Mouse (Mus musculus) embryonic facial prominence, embryonic 11.5 days (tissue): ENCODE measurements around the gene Hap1. TPM values are rescaled to one million over a fixed set of nuclear protein-coding genes. Genes with fewer than 3 reads are reported as not detected.

ENCODE experiments used
- ATAC-seq: fragments of 200-750 bp; cut with Nextera tagmentation; replicated peaks from 2 replicates; pipeline ENCODE4 v1.8.0; 2017; ENCODE audit warnings: low read depth; ENCODE audit not compliant: insufficient number of reproducible peaks, low FRiP score, low TSS enrichment
- DNase-seq: peaks from one replicate; pipeline ENCODE4 v3.0.0-alpha.2; 2015; ENCODE audit warnings: low spot score
- H3K27ac ChIP-seq: fragments of 300-500 bp; sonication (generic); replicated peaks from 2 replicates; pipeline ENCODE4 v1.5.1; 2014; ENCODE audit warnings: mild to moderate bottlenecking, low read depth, low read length, control low read depth
- H3K27me3 ChIP-seq: fragments of 300-500 bp; sonication (generic); 2 replicates; pipeline ENCODE4 v1.6.1; 2014; ENCODE audit warnings: mild to moderate bottlenecking, low read length, moderate library complexity, mixed read lengths; ENCODE audit not compliant: control insufficient read depth, insufficient read depth
- H3K36me3 ChIP-seq: fragments of 300-500 bp; sonication (generic); replicated peaks from 2 replicates; pipeline ENCODE4 v1.6.1; 2014; ENCODE audit warnings: low read depth, mild to moderate bottlenecking, low read length, moderate library complexity, mixed read lengths; ENCODE audit not compliant: control insufficient read depth, insufficient read depth
- H3K4me1 ChIP-seq: fragments of 300-500 bp; sonication (generic); 2 replicates; pipeline ENCODE4 v1.6.1; 2014; ENCODE audit warnings: low read length, mixed read lengths; ENCODE audit not compliant: control insufficient read depth, insufficient read depth
- H3K4me2 ChIP-seq: fragments of 300-500 bp; sonication (generic); 2 replicates; pipeline ENCODE4 v1.6.1; 2014; ENCODE audit warnings: low read depth, mild to moderate bottlenecking, control low read depth, low read length, moderate library complexity
- H3K4me3 ChIP-seq: fragments of 300-500 bp; sonication (generic); 2 replicates; pipeline ENCODE4 v1.5.1; 2014; ENCODE audit warnings: low read depth, low read length, control low read depth
- H3K9ac ChIP-seq: fragments of 300-500 bp; sonication (generic); replicated peaks from 2 replicates; pipeline ENCODE4 v1.6.1; 2014; ENCODE audit warnings: mild to moderate bottlenecking, control low read depth, low read length
- H3K9me3 ChIP-seq: fragments of 300-500 bp; sonication (generic); replicated peaks from 2 replicates; pipeline ENCODE4 v1.6.1; 2016; ENCODE audit warnings: mild to moderate bottlenecking, low read length, inconsistent platforms, mixed read lengths; ENCODE audit not compliant: control insufficient read depth
- WGBS: fragments of 180-500 bp; shearing (Covaris S2); extraction: QIAGEN DNeasy Blood & Tissue Kit; methylation state at CpG from one replicate; pipeline ENCODE4 v1.1.7; 2014; 5-methylcytosine and 5-hydroxymethylcytosine counted together
- polyA plus RNA-seq: library from polyadenylated mRNA; unstranded; fragments of >200 nt; fragmentation: Nextera tagmentation; extraction: Ambion mirVana; gene quantifications from 2 replicates; pipeline ENCODE4 v1.2.1, GENCODE M21; 2014

The Hap1 gene
- polyA plus RNA-seq, 1 experiment from 2014 or later = 5.5 TPM

DNA sequence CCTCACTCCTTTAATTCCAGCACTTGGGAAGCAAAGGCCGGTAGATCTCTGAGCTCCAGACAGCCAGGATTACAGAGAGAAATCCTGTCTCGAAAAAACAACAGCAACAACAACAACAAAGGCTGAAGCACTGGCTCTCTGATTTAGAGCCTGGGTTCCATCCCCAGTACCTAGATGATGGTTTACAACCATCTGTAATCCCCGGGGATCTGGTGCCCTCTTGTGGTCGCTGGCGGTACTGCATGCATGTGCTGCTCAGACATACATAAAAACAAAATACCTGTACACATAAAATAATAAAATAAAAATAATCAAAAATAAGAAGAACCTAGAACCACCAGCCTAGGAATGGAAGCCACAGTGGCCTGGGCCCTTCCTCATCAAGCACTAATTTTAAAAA, 55.6 kb downstream of the Hap1 start:
- H3K36me3 ChIP-seq = no peaks in the 10 kb centered on the region
- DNase-seq (peak; percentile 73), ATAC-seq (no peak)
- no peak overlapping the region for H3K4me2 ChIP-seq
- H3K27ac ChIP-seq = no peak overlapping the region
- 10% methylated on average over 5 of the region's 5 CpGs for WGBS
- no peaks in the 10 kb centered on the region for H3K4me1 ChIP-seq
- H3K4me3 ChIP-seq = no peak overlapping the region
- no peak overlapping the region for H3K9ac ChIP-seq
- H3K9me3 ChIP-seq = no peaks in the 10 kb centered on the region
- H3K27me3 ChIP-seq = no peaks in the 10 kb centered on the region

DNA sequence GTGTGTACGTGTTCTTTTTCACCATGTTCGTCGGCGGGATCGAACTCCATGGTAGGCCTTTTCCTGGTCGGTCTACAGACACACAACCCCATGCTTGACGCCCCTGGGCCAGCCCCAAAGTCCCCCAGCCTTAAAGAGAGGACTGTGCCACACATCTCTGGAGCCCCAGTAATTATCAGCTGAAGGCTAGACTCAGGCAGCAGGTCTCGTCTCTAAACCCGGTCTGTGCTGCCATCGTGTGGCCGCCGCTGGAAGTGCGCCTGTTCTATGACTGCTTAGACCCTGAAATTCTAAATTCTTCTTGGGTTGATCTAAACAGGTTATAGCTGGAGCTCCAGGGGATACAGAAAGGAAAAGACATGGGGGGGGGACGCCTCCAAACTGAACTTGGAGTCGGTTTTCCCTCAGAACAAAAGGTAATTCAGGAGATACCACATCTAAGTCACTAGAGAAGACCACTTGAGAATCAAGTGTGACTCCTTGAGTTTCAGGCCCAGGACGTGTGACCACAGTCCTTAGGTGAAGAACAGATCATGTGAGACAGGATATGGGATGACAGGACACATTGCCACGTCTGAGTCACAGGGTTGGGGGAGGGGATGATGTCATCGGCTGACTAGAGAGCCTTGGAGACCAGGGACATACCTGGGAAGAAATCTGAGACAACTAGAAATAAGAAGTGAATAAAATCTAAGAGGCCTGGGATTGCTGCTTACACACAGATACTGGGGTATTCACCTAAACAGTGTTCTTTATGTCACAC, 57.5 kb downstream of the Hap1 start:
- H3K4me2 ChIP-seq = no peak overlapping the region
- no peak for ATAC-seq
- H3K4me3 ChIP-seq = no peak overlapping the region
- H3K36me3 ChIP-seq = no peaks in the 10 kb centered on the region
- no peak overlapping the region for H3K27ac ChIP-seq
- DNase-seq = peak; percentile 78
- H3K4me1 ChIP-seq = no peaks in the 10 kb centered on the region
- H3K9me3 ChIP-seq = no peaks in the 10 kb centered on the region
- no peaks in the 10 kb centered on the region for H3K27me3 ChIP-seq
- H3K9ac ChIP-seq = no peak overlapping the region
- WGBS = 19% methylated on average over 18 of the region's 18 CpGs

DNA sequence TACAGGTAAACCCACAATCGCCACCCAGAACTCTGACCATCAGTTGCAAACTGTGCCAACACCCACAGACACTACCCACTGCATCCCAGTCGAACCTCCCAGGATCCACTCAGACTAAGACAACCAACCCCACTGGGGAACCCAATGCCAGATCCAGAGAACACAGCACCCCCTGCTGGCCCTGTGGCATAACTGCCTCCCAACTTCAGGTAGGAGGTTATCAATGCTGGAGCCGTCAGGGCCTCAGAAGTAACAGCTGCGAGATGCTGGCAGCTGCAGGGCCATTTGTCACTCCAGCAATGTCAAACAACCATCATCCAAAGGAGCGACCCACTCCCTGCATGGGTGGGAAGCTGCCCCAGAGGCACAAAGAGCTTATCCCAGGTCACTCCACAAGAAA, 58.1 kb downstream of the Hap1 start:
- Histone ChIP-seq H3K4me3 (no peak overlapping the region), H3K4me1 (no peaks in the 10 kb centered on the region), H3K27ac (no peak overlapping the region), H3K9me3 (no peaks in the 10 kb centered on the region), H3K27me3 (no peaks in the 10 kb centered on the region), H3K36me3 (no peaks in the 10 kb centered on the region), H3K9ac (no peak overlapping the region), H3K4me2 (no peak overlapping the region)
- 39% methylated on average over 5 of the region's 5 CpGs for WGBS
- DNase-seq (no peak), ATAC-seq (no peak)

Other genes starting within 250 kb of the Hap1 start
- not detected in 2 replicates for gene Krt13, start 234.6 kb downstream of the Hap1 start, polyA plus RNA-seq
- 8.2 and 8.6 TPM in 2 replicates for gene Krt15, start 220.2 kb downstream of the Hap1 start, polyA plus RNA-seq
- gene Krt19, start 207.5 kb downstream of the Hap1 start, polyA plus RNA-seq = 8.0 and 10.5 TPM in 2 replicates
- not detected in 2 replicates for gene Krt9, start 162.9 kb downstream of the Hap1 start, polyA plus RNA-seq
- gene Krt14, start 148.6 kb downstream of the Hap1 start, polyA plus RNA-seq = 30.7 and 31.2 TPM in 2 replicates
- gene Krt16, start 107.2 kb downstream of the Hap1 start, polyA plus RNA-seq = not detected in 2 replicates
- 1.3 and 1.8 TPM in 2 replicates for gene Krt17, start 95.1 kb downstream of the Hap1 start, polyA plus RNA-seq
- not detected in 2 replicates for gene Krt42, start 86.3 kb downstream of the Hap1 start, polyA plus RNA-seq
- 1,683 and 1,757 TPM in 2 replicates for gene Eif1, start 36.2 kb downstream of the Hap1 start, polyA plus RNA-seq
- not detected in 2 replicates for gene Gast, start 21.7 kb downstream of the Hap1 start, polyA plus RNA-seq
- gene Jup, start 41.6 kb upstream of the Hap1 start, polyA plus RNA-seq = 31.8 and 37.4 TPM in 2 replicates
- gene P3h4, start 58.7 kb upstream of the Hap1 start, polyA plus RNA-seq = 33.0 and 37.1 TPM in 2 replicates
- gene Fkbp10, start 59.6 kb upstream of the Hap1 start, polyA plus RNA-seq = 60.0 and 69.4 TPM in 2 replicates
- gene Nt5c3b, start 85.7 kb upstream of the Hap1 start, polyA plus RNA-seq = 136 and 145 TPM in 2 replicates
- 0.52 and 0.57 TPM in 2 replicates for gene Klhl10, start 85.8 kb upstream of the Hap1 start, polyA plus RNA-seq
- 13.1 and 13.2 TPM in 2 replicates for gene Klhl11, start 116.6 kb upstream of the Hap1 start, polyA plus RNA-seq
- gene Acly, start 171.9 kb upstream of the Hap1 start, polyA plus RNA-seq = 200 and 210 TPM in 2 replicates
- 0.79 and 1.4 TPM in 2 replicates for gene Ttc25, start 189.5 kb upstream of the Hap1 start, polyA plus RNA-seq
- gene Cnp, start 218.8 kb upstream of the Hap1 start, polyA plus RNA-seq = 20.0 and 23.6 TPM in 2 replicates